Mouse (Mus musculus) left cerebral cortex, postnatal 14 days (tissue): ENCODE measurements at regions not wholly inside any gene's neighbourhood (a gene's known extent, or its start where the extent isn't known, plus 50 kb on each side); places are given as distances from the start of the nearest gene placed in this dataset.
A peak's percentile ranks its signal among the peaks of the same experiment; 100 is the strongest.
"Not testable (repeated sequence)": the region's sequence is repeated elsewhere in the genome, so short reads cannot be mapped to it uniquely, and the experiment has no call there.

Source experiments
- DNase-seq, 2 experiments: peaks; one replicate each; pipeline ENCODE4 v3.0.0; 2021 to 2022; ENCODE audit warnings: low spot score in 2 of 2, mixed read lengths in 1 of 2
- intact Hi-C: fragments of 180-260 bp; cut with DNase I; formaldehyde crosslinking; loops from one replicate; pipeline ENCODE4 v1.15.1; 2025

- intact Hi-C loops, result no loop called here
- DNase-seq, result no peak
Observed at GRCm38 (mm10) chr15:23536691-23537090, 987.9 kb downstream of the Cdh18 start.

GRCm38 (mm10) chr15:23537449-23537848, 988.6 kb downstream of the Cdh18 start:
- DNase-seq, result no peak
- intact Hi-C loops, result no loop called here

GRCm38 (mm10) chr15:23560136-23560535, 1011.3 kb downstream of the Cdh18 start:
- intact Hi-C loops, result no loop called here
- peak in 1 of 2 experiments; percentile 31 for DNase-seq

- intact Hi-C loops, result no loop called here
- DNase-seq, result peak in 1 of 2 experiments; percentile 3
Observed at GRCm38 (mm10) chr15:23562181-23562580, 1013.4 kb downstream of the Cdh18 start.

- intact Hi-C loops, result no loop called here
- DNase-seq, result no peak
Observed at GRCm38 (mm10) chr15:23564981-23565380, 1016.2 kb downstream of the Cdh18 start.

- intact Hi-C loops, result no loop called here
Observed at GRCm38 (mm10) chr15:23566886-23567655, 1018.2 kb downstream of the Cdh18 start.

GRCm38 (mm10) chr15:23568651-23569050, 1019.8 kb downstream of the Cdh18 start:
- intact Hi-C loops, DNase-seq: not testable (repeated sequence)

More at GRCm38 (mm10) chr15:23566886-23567655, 1018.2 kb downstream of the Cdh18 start:
- no peak for DNase-seq

- no peak for DNase-seq
- intact Hi-C loops, result no loop called here
Observed at GRCm38 (mm10) chr15:23581898-23582297, 1033.1 kb downstream of the Cdh18 start.

- no peak for DNase-seq
- intact Hi-C loops, result no loop called here
Observed at GRCm38 (mm10) chr15:23590451-23590850, 1041.6 kb downstream of the Cdh18 start.

GRCm38 (mm10) chr15:23600445-23600844, 1051.6 kb downstream of the Cdh18 start:
- intact Hi-C loops, result no loop called here
- DNase-seq, result no peak
